Mouse (Mus musculus) left cerebral cortex, postnatal 10 days (tissue): ENCODE measurements around the gene Cldnd1. TPM values are rescaled to one million over a fixed set of nuclear protein-coding genes. Genes with fewer than 3 reads are reported as not detected.

Experiments used
- microRNA-seq: library from miRNA; unstranded; fragments of <30 nt; microRNA quantifications from one replicate; pipeline ENCODE4 v1.2.0, GENCODE M21; 2022
- total RNA-seq, 2 experiments: library from RNA; stranded (reverse); gene quantifications; 2 replicates each; pipeline ENCODE4 v1.2.3; 2021

Cldnd1 gene
- total RNA-seq, 2 experiments from 2014 or later: 119 to 122 TPM

Small RNA genes within 50 kb of the gene (microRNA-seq; reads per million reads assigned to microRNA genes)
- gene Gm27564: not detected

Other genes starting within 250 kb of the Cldnd1 start
- gene St3gal6, start 203.7 kb upstream of the Cldnd1 start, total RNA-seq: 10 to 100 TPM; 20.6 to 22.1 TPM
- gene Gm813, start 110.9 kb upstream of the Cldnd1 start, total RNA-seq: not detected
- gene E330017A01Rik, start 89.2 kb upstream of the Cldnd1 start, total RNA-seq: not detected
- gene Cpox, start 57.6 kb upstream of the Cldnd1 start, total RNA-seq: 10 to 100 TPM; 27.7 to 28.9 TPM
- not detected for gene Gpr15, start 8.8 kb upstream of the Cldnd1 start, total RNA-seq
- gene Olfr172, start 35.3 kb downstream of the Cldnd1 start, total RNA-seq: not detected
- not detected for gene Olfr173, start 72.4 kb downstream of the Cldnd1 start, total RNA-seq
- not detected for gene Olfr175-ps1, start 98.9 kb downstream of the Cldnd1 start, total RNA-seq
- gene Olfr177, start 146.9 kb downstream of the Cldnd1 start, total RNA-seq: not detected
- gene Olfr178, start 164.2 kb downstream of the Cldnd1 start, total RNA-seq: not detected
- not detected for gene Olfr181, start 200.8 kb downstream of the Cldnd1 start, total RNA-seq
- gene Olfr180, start 201.5 kb downstream of the Cldnd1 start, total RNA-seq: not detected